Mouse (Mus musculus): ENCODE results near the gene Ptprd. TPM values are rescaled to one million over a fixed set of nuclear protein-coding genes. Genes with fewer than 3 reads are reported as not detected.
"Not testable (repeated sequence)": the region's sequence is repeated elsewhere in the genome, so short reads cannot be mapped to it uniquely, and the experiment has no call there.

Ptprd gene
- polyA plus RNA-seq, 1 experiment from 2014 or later: 66.9 TPM

GRCm38 (mm10) chr4:76447396-76447795 lies 1764.4 kb downstream of the Ptprd start:
- no peak for ATAC-seq (ENCODE audit: low FRiP score, low read depth)
- H3K4me3 ChIP-seq: no peak overlapping the region
- no peaks in the 10 kb centered on the region for H3K27me3 ChIP-seq (replicated peaks)
- H3K4me1 ChIP-seq: peaks cover 7% of the 10 kb centered on the region
- H3K36me3 ChIP-seq: no peaks in the 10 kb centered on the region
- H3K9me3 ChIP-seq: no peaks in the 10 kb centered on the region
- H3K4me2 ChIP-seq (replicated peaks): peak overlapping the region; percentile 79
- H3K9ac ChIP-seq: no peak overlapping the region
- no peak overlapping the region for H3K27ac ChIP-seq

GRCm38 (mm10) chr4:76444778-76445177 lies 1767.0 kb downstream of the Ptprd start:
- 32% methylated on average over 4 of the region's 4 CpGs for WGBS
- Histone ChIP-seq H3K9ac (no peak overlapping the region), H3K27ac (no peak overlapping the region), H3K9me3 (no peaks in the 10 kb centered on the region), H3K27me3 (replicated peaks) (no peaks in the 10 kb centered on the region), H3K4me1 (peaks cover 12% of the 10 kb centered on the region), H3K36me3 (no peaks in the 10 kb centered on the region), H3K4me3 (no peak overlapping the region), H3K4me2 (replicated peaks) (peak overlapping the region; percentile 36; the same call in 1 of the 2 replicates)
- ATAC-seq (ENCODE audit: low FRiP score, low read depth): no peak

- Histone ChIP-seq H3K4me2 (replicated peaks) (peak overlapping the region; percentile 19), H3K9me3 (no peaks in the 10 kb centered on the region), H3K36me3 (no peaks in the 10 kb centered on the region), H3K9ac (no peak overlapping the region), H3K27ac (no peak overlapping the region), H3K4me1 (peaks cover 25% of the 10 kb centered on the region), H3K4me3 (no peak overlapping the region), H3K27me3 (replicated peaks) (no peaks in the 10 kb centered on the region)
- WGBS: 58% methylated on average over 4 of the region's 4 CpGs
- no peak for ATAC-seq (ENCODE audit: low FRiP score, low read depth)
Measured at GRCm38 (mm10) chr4:76443553-76443952, 1768.2 kb downstream of the Ptprd start.

GRCm38 (mm10) chr4:76440791-76441364 lies 1770.9 kb downstream of the Ptprd start:
- H3K4me2 ChIP-seq (replicated peaks): no peak overlapping the region
- H3K9ac ChIP-seq: no peak overlapping the region
- H3K27ac ChIP-seq: no peak overlapping the region
- no peak for ATAC-seq (ENCODE audit: low FRiP score, low read depth)
- 43% methylated on average over 6 of the region's 6 CpGs for WGBS
- no peaks in the 10 kb centered on the region for H3K9me3 ChIP-seq
- no peaks in the 10 kb centered on the region for H3K36me3 ChIP-seq
- H3K27me3 ChIP-seq (replicated peaks): no peaks in the 10 kb centered on the region
- no peak overlapping the region for H3K4me3 ChIP-seq
- peaks cover 29% of the 10 kb centered on the region for H3K4me1 ChIP-seq

GRCm38 (mm10) chr4:76438496-76439079 lies 1773.2 kb downstream of the Ptprd start:
- WGBS: 49% methylated on average over 6 of the region's 6 CpGs
- 0 out of 2 replicates have a peak, but pooled peaks have one; percentile 29 for ATAC-seq (ENCODE audit: low FRiP score, low read depth)
- Histone ChIP-seq H3K4me2 (replicated peaks) (no peak overlapping the region), H3K4me3 (no peak overlapping the region), H3K9ac (no peak overlapping the region), H3K36me3 (no peaks in the 10 kb centered on the region), H3K9me3 (no peaks in the 10 kb centered on the region), H3K27me3 (replicated peaks) (no peaks in the 10 kb centered on the region), H3K27ac (no peak overlapping the region), H3K4me1 (peaks cover 29% of the 10 kb centered on the region)

GRCm38 (mm10) chr4:76438068-76438467 lies 1773.7 kb downstream of the Ptprd start:
- Histone ChIP-seq H3K4me3 (no peak overlapping the region), H3K9me3 (no peaks in the 10 kb centered on the region), H3K27me3 (replicated peaks) (no peaks in the 10 kb centered on the region), H3K9ac (no peak overlapping the region), H3K36me3 (no peaks in the 10 kb centered on the region), H3K27ac (no peak overlapping the region), H3K4me2 (replicated peaks) (no peak overlapping the region), H3K4me1 (peaks cover 26% of the 10 kb centered on the region)
- 77% methylated on average over 4 of the region's 4 CpGs for WGBS
- ATAC-seq (ENCODE audit: low FRiP score, low read depth): no peak

GRCm38 (mm10) chr4:76435920-76436319 lies 1775.8 kb downstream of the Ptprd start:
- ATAC-seq (ENCODE audit: low FRiP score, low read depth): no peak
- H3K27ac ChIP-seq: no peak overlapping the region
- WGBS: 52% methylated on average over 5 of the region's 5 CpGs

GRCm38 (mm10) chr4:76429769-76430168 lies 1782.0 kb downstream of the Ptprd start:
- 71% methylated on average over 3 of the region's 3 CpGs for WGBS
- H3K27ac ChIP-seq: no peak overlapping the region
- H3K4me2 ChIP-seq (replicated peaks): no peak overlapping the region

More at GRCm38 (mm10) chr4:76435920-76436319, 1775.8 kb downstream of the Ptprd start:
- Histone ChIP-seq H3K4me1 (peaks cover 24% of the 10 kb centered on the region), H3K9me3 (no peaks in the 10 kb centered on the region), H3K36me3 (no peaks in the 10 kb centered on the region), H3K9ac (no peak overlapping the region), H3K27me3 (replicated peaks) (no peaks in the 10 kb centered on the region), H3K4me2 (replicated peaks) (no peak overlapping the region), H3K4me3 (no peak overlapping the region)

GRCm38 (mm10) chr4:76427036-76427435 lies 1784.7 kb downstream of the Ptprd start:
- H3K9ac ChIP-seq; H3K4me3 ChIP-seq; ATAC-seq (ENCODE audit: low FRiP score, low read depth); H3K9me3 ChIP-seq; H3K4me2 ChIP-seq (replicated peaks); H3K27ac ChIP-seq; H3K36me3 ChIP-seq; H3K27me3 ChIP-seq (replicated peaks); H3K4me1 ChIP-seq: not testable (repeated sequence)
- WGBS: 53% methylated on average over 3 of the region's 3 CpGs

More at GRCm38 (mm10) chr4:76429769-76430168, 1782.0 kb downstream of the Ptprd start:
- Histone ChIP-seq H3K4me1 (0 out of 2 replicates have a peak, but pooled peaks cover 6% of the 10 kb centered on the region), H3K27me3 (replicated peaks) (no peaks in the 10 kb centered on the region), H3K9ac (no peak overlapping the region), H3K9me3 (no peaks in the 10 kb centered on the region), H3K36me3 (no peaks in the 10 kb centered on the region), H3K4me3 (no peak overlapping the region)
- ATAC-seq (ENCODE audit: low FRiP score, low read depth): no peak

- H3K4me2 ChIP-seq (replicated peaks): no peak overlapping the region
- no peak for ATAC-seq (ENCODE audit: low FRiP score, low read depth)
- H3K4me3 ChIP-seq: no peak overlapping the region
- H3K9me3 ChIP-seq: no peaks in the 10 kb centered on the region
- no peak overlapping the region for H3K9ac ChIP-seq
- 83% methylated on average over 2 of the region's 2 CpGs for WGBS
- no peak overlapping the region for H3K27ac ChIP-seq
- no peaks in the 10 kb centered on the region for H3K36me3 ChIP-seq
- H3K27me3 ChIP-seq (replicated peaks): no peaks in the 10 kb centered on the region
- H3K4me1 ChIP-seq: 0 out of 2 replicates have a peak, but pooled peaks cover 6% of the 10 kb centered on the region
Measured at GRCm38 (mm10) chr4:76425230-76425575, 1786.6 kb downstream of the Ptprd start.

GRCm38 (mm10) chr4:76424324-76425229 lies 1787.2 kb downstream of the Ptprd start:
- Histone ChIP-seq H3K27ac (no peak overlapping the region), H3K27me3 (replicated peaks) (no peaks in the 10 kb centered on the region), H3K9me3 (no peaks in the 10 kb centered on the region), H3K9ac (no peak overlapping the region), H3K4me3 (no peak overlapping the region), H3K36me3 (no peaks in the 10 kb centered on the region), H3K4me1 (no peaks in the 10 kb centered on the region), H3K4me2 (replicated peaks) (no peak overlapping the region)
- WGBS: 82% methylated on average over 9 of the region's 9 CpGs
- no peak for ATAC-seq (ENCODE audit: low FRiP score, low read depth)

GRCm38 (mm10) chr4:76422113-76422512 lies 1789.6 kb downstream of the Ptprd start:
- no peak overlapping the region for H3K27ac ChIP-seq
- no peaks in the 10 kb centered on the region for H3K36me3 ChIP-seq
- no peak overlapping the region for H3K4me3 ChIP-seq
- 92% methylated on average over 4 of the region's 4 CpGs for WGBS
- H3K9me3 ChIP-seq: no peaks in the 10 kb centered on the region
- no peaks in the 10 kb centered on the region for H3K4me1 ChIP-seq
- H3K4me2 ChIP-seq (replicated peaks): no peak overlapping the region
- ATAC-seq (ENCODE audit: low FRiP score, low read depth): no peak
- no peaks in the 10 kb centered on the region for H3K27me3 ChIP-seq (replicated peaks)
- no peak overlapping the region for H3K9ac ChIP-seq

Measured in neural tube, embryonic 12.5 days (tissue).